Mouse (Mus musculus) mammary gland, adult 2 months (tissue): ENCODE results near the gene Etfdh. TPM values are rescaled to one million over a fixed set of nuclear protein-coding genes. Genes with fewer than 3 reads are reported as not detected.

Experiments
- polyA plus RNA-seq: library from polyadenylated mRNA; depleted of rRNA; stranded (reverse); fragments of >200 nt; gene quantifications from 2 replicates; pipeline ENCODE4 v1.2.3, GENCODE M21; 2012; ENCODE audit warnings: low replicate concordance; rRNA removed

The Etfdh gene
- polyA plus RNA-seq: 126 and 147 TPM in 2 replicates

DNA sequence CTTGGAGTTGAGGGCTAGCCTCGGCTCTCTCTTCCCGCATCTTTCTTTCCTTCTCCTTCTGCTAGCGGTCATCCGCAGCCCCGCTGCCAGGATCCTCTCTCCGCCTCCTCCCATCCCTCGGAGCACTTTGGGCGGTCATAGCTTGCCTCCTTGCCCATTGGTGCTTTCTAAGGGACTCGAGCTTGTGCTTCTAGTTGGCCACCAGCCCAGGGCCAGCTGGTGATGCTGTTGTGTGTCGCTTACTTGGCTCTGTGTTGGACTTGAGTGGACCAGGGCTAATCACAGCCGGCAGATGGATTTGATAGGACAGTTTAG lies at the start of gene Etfdh:
TSS of gene Etfdh (minus strand) at position 85 of the 315 bp plus-strand sequence.

DNA sequence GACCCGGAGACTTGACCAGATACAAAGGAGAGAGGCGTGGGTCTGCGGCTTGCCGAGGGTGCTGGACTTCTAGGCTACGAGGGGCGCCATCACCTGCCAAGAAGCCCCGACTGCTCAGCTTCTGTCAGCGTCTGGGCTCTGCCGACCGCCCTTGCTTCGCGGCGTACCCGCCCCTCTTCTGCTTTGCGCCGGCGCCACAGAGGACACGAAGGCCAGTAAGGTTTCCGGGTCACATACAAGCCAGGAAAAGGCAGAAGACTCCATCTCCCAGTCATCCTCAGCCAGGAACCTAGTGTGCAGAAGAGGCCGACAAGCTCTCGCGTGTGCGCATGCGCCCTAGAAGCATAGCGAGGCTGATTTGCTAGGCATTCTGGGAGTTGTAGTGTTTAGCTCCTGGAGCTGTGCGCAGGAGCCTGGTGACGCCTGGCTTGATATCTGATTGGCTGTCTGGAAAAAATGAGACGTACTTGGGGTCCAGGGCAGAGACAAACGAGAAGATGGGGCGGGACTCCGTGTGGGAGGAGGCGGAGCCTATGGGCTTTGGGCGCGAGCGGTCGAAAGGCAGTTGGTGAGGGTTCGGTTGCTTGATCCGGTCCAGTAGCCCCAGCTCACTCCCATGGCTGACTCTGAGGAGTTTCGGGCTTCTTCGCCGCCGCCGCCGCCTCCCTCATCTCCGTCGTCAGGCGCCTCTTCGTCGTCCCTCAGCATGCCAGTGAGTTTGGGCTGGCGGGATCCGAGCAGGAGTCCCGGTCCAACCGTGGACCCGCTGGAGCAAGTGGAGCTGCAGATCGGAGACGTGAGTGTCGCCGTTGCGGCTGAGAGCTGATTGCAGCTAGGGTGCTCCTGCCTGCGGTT lies 512 bp downstream of the Etfdh start, which contains the start of gene 4930579G24Rik:
TSS of gene 4930579G24Rik (plus strand) at position 519 of the 855 bp plus-strand sequence.

DNA sequence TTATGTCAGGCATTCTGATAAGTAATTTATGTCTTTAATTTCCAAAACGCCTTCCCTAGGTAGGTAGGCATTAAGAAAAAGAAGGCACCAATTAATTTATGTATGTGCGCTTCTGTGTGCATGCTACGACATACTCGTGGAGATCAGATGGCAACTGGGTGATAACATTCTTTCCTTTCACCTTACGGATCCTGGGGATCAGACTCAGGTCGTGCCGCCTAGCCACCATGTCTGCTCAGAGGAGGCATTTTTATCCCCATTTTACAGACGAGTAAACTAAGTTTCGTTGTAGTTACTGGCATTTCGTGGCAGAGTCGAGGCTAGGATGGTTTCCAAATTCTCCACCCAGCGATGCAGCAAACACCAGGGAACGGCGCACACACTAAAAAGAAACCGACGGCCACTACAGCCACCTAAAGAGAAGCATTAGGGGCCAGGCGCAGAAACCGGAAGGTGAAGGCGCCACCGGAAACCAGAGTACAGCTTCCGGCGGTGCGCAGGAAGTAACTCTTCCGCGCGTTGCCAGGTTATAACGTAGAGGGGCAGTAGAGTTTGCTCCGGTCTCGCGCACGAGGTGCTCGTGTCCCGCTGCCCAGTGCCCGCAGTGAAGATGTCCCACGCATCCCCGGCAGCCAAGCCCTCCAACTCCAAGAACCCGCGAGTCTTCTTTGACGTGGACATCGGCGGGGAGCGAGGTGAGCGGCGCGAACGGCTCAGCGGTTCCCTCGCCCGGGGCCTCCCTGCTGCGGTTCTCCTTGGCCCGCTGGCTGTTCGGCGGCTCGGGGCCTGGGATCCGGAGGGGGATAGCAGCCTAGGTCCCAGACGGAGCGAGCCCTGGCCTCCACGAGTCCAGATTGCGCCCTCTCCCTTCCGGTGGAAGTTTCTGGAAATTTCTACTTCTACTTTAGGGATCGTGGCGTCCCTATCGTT lies 38.2 kb downstream of the Etfdh start, which contains the start of gene Ppid:
TSS of gene Ppid (plus strand) at position 480 of the 930 bp plus-strand sequence.

DNA sequence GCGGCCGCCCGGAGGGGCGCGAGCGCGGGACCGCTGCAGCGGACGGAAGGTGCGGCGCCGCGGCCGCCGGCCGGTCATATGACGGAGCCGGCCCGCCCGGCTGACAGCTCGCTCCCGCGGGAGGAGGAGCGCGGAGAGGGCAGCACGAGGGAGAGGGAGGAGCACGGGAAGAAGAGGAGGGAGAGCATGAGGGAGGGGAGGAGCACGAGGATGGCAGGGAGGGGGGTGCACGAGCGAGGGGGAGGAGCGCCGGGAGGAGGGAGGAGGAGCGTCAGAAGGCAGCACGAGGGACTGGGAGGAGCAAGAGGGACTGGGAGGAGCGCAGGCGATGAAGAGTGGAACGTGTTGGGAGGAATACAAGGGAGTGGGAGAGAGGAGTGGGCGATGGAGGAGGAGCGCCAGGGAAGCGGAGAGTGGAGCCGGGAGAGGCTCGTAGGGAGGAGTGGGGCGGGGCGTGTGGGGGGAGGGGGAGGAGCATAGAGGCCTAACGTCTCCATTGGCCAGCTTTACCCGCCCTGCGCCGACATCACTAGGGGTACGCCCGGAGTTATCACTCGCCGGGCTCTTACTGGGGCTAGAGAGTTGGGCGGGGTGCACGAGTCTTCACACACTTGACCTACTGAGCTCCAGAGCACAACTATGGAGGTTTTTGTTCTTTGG lies 61.5 kb downstream of the Etfdh start, which contains the start of gene Fnip2:
TSS of gene Fnip2 (minus strand) at position 94 of the 660 bp plus-strand sequence.

Other genes with a start within 250 kb of the Etfdh start
- gene Fnip2, start 61.7 kb downstream of the Etfdh start, polyA plus RNA-seq: 3.3 and 6.5 TPM in 2 replicates
- 4.4 and 10.5 TPM in 2 replicates for gene Ppid, start 38.2 kb downstream of the Etfdh start, polyA plus RNA-seq
- 2.0 and 2.2 TPM in 2 replicates for gene 4930579G24Rik, start 421 bp downstream of the Etfdh start, polyA plus RNA-seq
- gene Rxfp1, start 108.4 kb upstream of the Etfdh start, polyA plus RNA-seq: 0.02 and 0.14 TPM in 2 replicates
- gene Tmem144, start 223.3 kb upstream of the Etfdh start, polyA plus RNA-seq: 0.25 and 0.46 TPM in 2 replicates